Mouse (Mus musculus) ES-Bruce4 (cell line): ENCODE measurements at regions not wholly inside any gene's neighbourhood (a gene's known extent, or its start where the extent isn't known, plus 50 kb on each side); places are given as distances from the start of the nearest gene placed in this dataset.

ENCODE experiments used
- CTCF ChIP-seq: IDR thresholded peaks from one replicate; pipeline ENCODE4 v1.8.1; 2011; ENCODE audit warnings: low read depth, low read length
- POLR2A ChIP-seq: IDR thresholded peaks from one replicate; pipeline ENCODE4 v1.8.1; 2011; ENCODE audit warnings: low read length; ENCODE audit not compliant: insufficient read depth

- TF ChIP-seq CTCF (no peak), POLR2A (no peak)
Measured at GRCm38 (mm10) chr12:112348116-112348515, 141.1 kb upstream of the A530016L24Rik start.
